Mouse (Mus musculus): ENCODE measurements around the gene Pa2g4. TPM values are rescaled to one million over a fixed set of nuclear protein-coding genes. Genes with fewer than 3 reads are reported as not detected.

Gene Pa2g4
- total RNA-seq, 2 experiments from 2014 or later, result 43.1 to 46.0 TPM

Small RNA genes lying within 50 kb of the gene (microRNA-seq; reads per million reads assigned to microRNA genes)
- 0 reads per million in 2 experiments for gene Gm47275
- gene Mir6916, result 0.27 to 1.1 reads per million in 2 experiments
- 0 reads per million in 2 experiments for gene Mir6917

Other genes starting within 250 kb of the Pa2g4 start
- 10 to 100 TPM; 62.2 to 66.6 TPM for gene Cnpy2, start 243.5 kb downstream of the Pa2g4 start, total RNA-seq (2021)
- 1,000 to 10,000 TPM; 1,006 to 1,090 TPM for gene Cs, start 228.3 kb downstream of the Pa2g4 start, total RNA-seq (2021)
- gene Coq10a, start 197.0 kb downstream of the Pa2g4 start, total RNA-seq (2021), result 100 to 1,000 TPM; 365 to 392 TPM
- 10 to 100 TPM; 38.1 to 40.3 TPM for gene Ankrd52, start 188.9 kb downstream of the Pa2g4 start, total RNA-seq (2021)
- not detected for gene Slc39a5, start 164.8 kb downstream of the Pa2g4 start, total RNA-seq (2021)
- gene Nabp2, start 154.5 kb downstream of the Pa2g4 start, total RNA-seq (2021), result 10 to 100 TPM; 41.0 to 42.8 TPM
- 10 to 100 TPM; 16.6 to 17.2 TPM for gene Rnf41, start 154.3 kb downstream of the Pa2g4 start, total RNA-seq (2021)
- 10 to 100 TPM; 75.4 to 75.8 TPM for gene Smarcc2, start 106.7 kb downstream of the Pa2g4 start, total RNA-seq (2021)
- 100 to 1,000 TPM; 253 to 273 TPM for gene Myl6, start 71.8 kb downstream of the Pa2g4 start, total RNA-seq (2021)
- gene Myl6b, start 67.3 kb downstream of the Pa2g4 start, total RNA-seq (2021), result 1 to 10 TPM; 3.2 to 3.3 TPM
- 10 to 100 TPM; 15.9 to 19.9 TPM for gene Esyt1, start 40.1 kb downstream of the Pa2g4 start, total RNA-seq (2021)
- 1 to 10 TPM; 7.7 to 8.2 TPM for gene Zc3h10, start 18.2 kb downstream of the Pa2g4 start, total RNA-seq (2021)
- gene Rpl41, start 16.7 kb downstream of the Pa2g4 start, total RNA-seq (2021), result 1,000 to 10,000 TPM; 1,490 to 1,551 TPM
- gene Erbb3, start 23.7 kb upstream of the Pa2g4 start, total RNA-seq (2021), result 1 to 10 TPM; 6.4 to 8.6 TPM
- 100 to 1,000 TPM; 257 to 282 TPM for gene Rps26, start 60.8 kb upstream of the Pa2g4 start, total RNA-seq (2021)
- 1 to 10 TPM; 1.7 to 1.8 TPM for gene Ikzf4, start 80.0 kb upstream of the Pa2g4 start, total RNA-seq (2021)
- 10 to 100 TPM; 22.3 to 28.2 TPM for gene Suox, start 108.1 kb upstream of the Pa2g4 start, total RNA-seq (2021)
- gene Rab5b, start 130.3 kb upstream of the Pa2g4 start, total RNA-seq (2021), result 10 to 100 TPM; 76.5 to 84.4 TPM
- gene Pmel, start 138.2 kb upstream of the Pa2g4 start, total RNA-seq (2021), result 1 to 10 TPM in 1 of 2 experiments, under 1 TPM in 1; 0.65 to 1.1 TPM
- 1 to 10 TPM; 8.2 to 9.1 TPM for gene Cdk2, start 139.0 kb upstream of the Pa2g4 start, total RNA-seq (2021)
- gene Dgka, start 178.9 kb upstream of the Pa2g4 start, total RNA-seq (2021), result 10 to 100 TPM; 11.5 to 16.1 TPM
- 10 to 100 TPM in 1 of 2 experiments, 1 to 10 TPM in 1; 10.0 to 10.1 TPM for gene Pym1, start 181.9 kb upstream of the Pa2g4 start, total RNA-seq (2021)
- gene Mmp19, start 224.9 kb upstream of the Pa2g4 start, total RNA-seq (2021), result 1 to 10 TPM; 1.9 to 3.7 TPM
- 10 to 100 TPM; 34.0 to 35.3 TPM for gene Dnajc14, start 238.1 kb upstream of the Pa2g4 start, total RNA-seq (2021)
- gene Tmem198b, start 238.4 kb upstream of the Pa2g4 start, total RNA-seq (2021), result 1 to 10 TPM; 4.6 to 5.6 TPM